In genomic region chr15:77095216-77095615, GRCm38 (mm10) we compare ENCODE assay signal across 27 mouse cellular contexts. TPM values are rescaled to one million over a fixed set of nuclear protein-coding genes. Genes with fewer than 3 reads are reported as not detected.
DNase-seq lines count a peak whose midpoint lies in the region; TF ChIP-seq lines count a peak whose summit lies in the region.
"Had no signal": no experiment of that assay in that cellular context is flagged by ENCODE, and none has a peak within 500 bp of the region (broad histone marks: within the 10 kb centered on the region; RNA-seq: fewer than 3 reads in every experiment).

No protein-coding gene starts in this region.

- DNase-seq in 3T3-L1 (ENCODE audit: low read depth, low spot score), result peak; percentile 71
- peak; percentile 66 for DNase-seq in adrenal gland, postnatal 10 days
- peak; percentile 69 to 81 for DNase-seq in adrenal gland, postnatal 36 days
- no peak for DNase-seq in forebrain, embryonic 10.5 days (ENCODE audit: extremely low spot score, low spot score)
- no peak for DNase-seq in heart, adult 11 months
- DNase-seq: cerebellum, adult 11 months; cerebellum, adult 8-10 months; cerebellum, postnatal 10 days; forebrain, postnatal 0 days; gastrocnemius, adult 2 months; gastrocnemius, postnatal 14 days; heart, adult 18-20 months; heart, postnatal 10 days; heart, postnatal 36 days; kidney, adult 11 months; kidney, adult 8-10 months had no signal

- H3K36me3 ChIP-seq in C2C12 (ENCODE audit: control insufficient read depth, insufficient read depth), result peaks cover 99% of the 10 kb centered on the region
- H3K36me3 ChIP-seq in forebrain, embryonic 10.5 days (replicated peaks), result peaks cover 70% of the 10 kb centered on the region
- H3K36me3 ChIP-seq: G1E had no signal

- TF ChIP-seq CTCF in C2C12 (IDR thresholded peaks at IDR 0.05; ENCODE audit: control insufficient read depth, insufficient read depth, insufficient read length), result no peak

- H3K27ac ChIP-seq in forebrain, embryonic 10.5 days, result no peak overlapping the region
- H3K27ac ChIP-seq: gastrocnemius, adult 2 months; heart, embryonic 15.5 days; hindbrain, embryonic 10.5 days; hindbrain, embryonic 13.5 days; intestine, embryonic 15.5 days had no signal

- H3K4me3 ChIP-seq in C2C12 (ENCODE audit: insufficient read depth, poor library complexity, severe bottlenecking), result no peak overlapping the region
- no peak overlapping the region for H3K4me3 ChIP-seq in forebrain, embryonic 10.5 days
- H3K4me3 ChIP-seq: gastrocnemius, adult 2 months; heart, embryonic 12.5 days; heart, embryonic 15.5 days; hindbrain, embryonic 10.5 days; hindbrain, embryonic 13.5 days; intestine, embryonic 15.5 days had no signal

- no peaks in the 10 kb centered on the region for H3K27me3 ChIP-seq in C2C12 (ENCODE audit: control insufficient read depth, insufficient read depth, insufficient read length)
- no peaks in the 10 kb centered on the region for H3K27me3 ChIP-seq in forebrain, embryonic 10.5 days (ENCODE audit: poor library complexity, severe bottlenecking)
- H3K27me3 ChIP-seq: heart, embryonic 12.5 days; heart, embryonic 15.5 days; hindbrain, embryonic 13.5 days; intestine, embryonic 15.5 days had no signal

- H3ac ChIP-seq in C2C12 (ENCODE audit: control insufficient read depth, insufficient read length, low read depth), result no peak overlapping the region

- H3K4me1 ChIP-seq in forebrain, embryonic 10.5 days, result no peaks in the 10 kb centered on the region
- H3K4me1 ChIP-seq: hindbrain, embryonic 10.5 days; intestine, embryonic 15.5 days had no signal

- H3K79me2 ChIP-seq in C2C12 (ENCODE audit: control insufficient read depth, insufficient read depth), result peaks cover 8% of the 10 kb centered on the region

- WGBS in forebrain, embryonic 10.5 days, result 92% methylated on average over 1 of the region's 1 CpGs

- H3K9me3 ChIP-seq in forebrain, embryonic 10.5 days, result no peaks in the 10 kb centered on the region
- H3K9me3 ChIP-seq: G1E; heart, embryonic 12.5 days; heart, embryonic 15.5 days; hindbrain, embryonic 10.5 days; hindbrain, embryonic 13.5 days; intestine, embryonic 15.5 days had no signal

- no peaks in the 10 kb centered on the region for H3K79me3 ChIP-seq in C2C12 (ENCODE audit: low read depth)

TF ChIP-seq in C2C12, 6 proteins besides CTCF, POLR2A, EP300 and RAD21:
- TF ChIP-seq CEBPB (IDR thresholded peaks at IDR 0.05; ENCODE audit: low read depth) (peak; percentile 33), FOSL1 (IDR thresholded peaks at IDR 0.05; ENCODE audit: insufficient read depth, low read length, poor library complexity, severe bottlenecking) (no peak)

RNA-seq across cellular contexts. Expression of gene Mb, which starts 44.7 kb away (rescaled TPM):
- 3.1 TPM for polyA plus RNA-seq in C2C12 (2012; fragmentation: generic; extraction: Trizol)
- total RNA-seq in adrenal gland, postnatal 10 days (2021), result 100 to 1,000 TPM in 1 of 2 experiments, 10 to 100 TPM in 1; 34.3 to 233 TPM
- total RNA-seq in adrenal gland, postnatal 36 days (2021), result 1 to 10 TPM in 1 of 2 experiments, under 1 TPM in 1; 0.43 to 1.7 TPM
- polyA plus RNA-seq in forebrain, embryonic 10.5 days (2016; fragmentation: Nextera tagmentation; extraction: Ambion mirVana), result 0.20 and 0.27 TPM in 2 replicates
- total RNA-seq: CH12.LX, G1E had no signal
- polyA plus RNA-seq: forebrain, embryonic 11.5 days; forebrain, embryonic 14.5 days; G1E had no signal

RNA-seq across cellular contexts. Expression of gene Apol6, which starts 50.7 kb away (rescaled TPM):
- polyA plus RNA-seq in C2C12 (2012; fragmentation: generic; extraction: Trizol), result 0.06 TPM
- 10 to 100 TPM; 14.9 to 18.5 TPM for total RNA-seq in adrenal gland, postnatal 10 days (2021)
- 10 to 100 TPM; 12.9 to 22.4 TPM for total RNA-seq in adrenal gland, postnatal 36 days (2021)
- 0.10 TPM in 1 of 2 replicates, not detected in the other for polyA plus RNA-seq in forebrain, embryonic 10.5 days (2016; fragmentation: Nextera tagmentation; extraction: Ambion mirVana)
- total RNA-seq: CH12.LX had no signal
- polyA plus RNA-seq: forebrain, embryonic 11.5 days; forebrain, embryonic 14.5 days; forebrain, postnatal 0 days; G1E; hindbrain, embryonic 10.5 days; hindbrain, embryonic 13.5 days; hindbrain, embryonic 16.5 days had no signal

Comparison
In these comparisons a context has a peak if more than half of its experiments do, and no peak if none do; other contexts are left out.
1. RNA of gene Mb, which starts 44.7 kb away (total RNA-seq): 34.3 to 233 TPM in adrenal gland, postnatal 10 days; 0.43 to 1.7 TPM in adrenal gland, postnatal 36 days; every median in the first group is over 10 times any median in the second.
2. DNase-seq: peak in 3T3-L1 (single experiment), adrenal gland, postnatal 10 days (single experiment) and adrenal gland, postnatal 36 days (2 of 2); none in forebrain, embryonic 10.5 days (single experiment) and heart, adult 11 months (single experiment).